Mouse (Mus musculus): ENCODE measurements around the gene Asb13.

DNA sequence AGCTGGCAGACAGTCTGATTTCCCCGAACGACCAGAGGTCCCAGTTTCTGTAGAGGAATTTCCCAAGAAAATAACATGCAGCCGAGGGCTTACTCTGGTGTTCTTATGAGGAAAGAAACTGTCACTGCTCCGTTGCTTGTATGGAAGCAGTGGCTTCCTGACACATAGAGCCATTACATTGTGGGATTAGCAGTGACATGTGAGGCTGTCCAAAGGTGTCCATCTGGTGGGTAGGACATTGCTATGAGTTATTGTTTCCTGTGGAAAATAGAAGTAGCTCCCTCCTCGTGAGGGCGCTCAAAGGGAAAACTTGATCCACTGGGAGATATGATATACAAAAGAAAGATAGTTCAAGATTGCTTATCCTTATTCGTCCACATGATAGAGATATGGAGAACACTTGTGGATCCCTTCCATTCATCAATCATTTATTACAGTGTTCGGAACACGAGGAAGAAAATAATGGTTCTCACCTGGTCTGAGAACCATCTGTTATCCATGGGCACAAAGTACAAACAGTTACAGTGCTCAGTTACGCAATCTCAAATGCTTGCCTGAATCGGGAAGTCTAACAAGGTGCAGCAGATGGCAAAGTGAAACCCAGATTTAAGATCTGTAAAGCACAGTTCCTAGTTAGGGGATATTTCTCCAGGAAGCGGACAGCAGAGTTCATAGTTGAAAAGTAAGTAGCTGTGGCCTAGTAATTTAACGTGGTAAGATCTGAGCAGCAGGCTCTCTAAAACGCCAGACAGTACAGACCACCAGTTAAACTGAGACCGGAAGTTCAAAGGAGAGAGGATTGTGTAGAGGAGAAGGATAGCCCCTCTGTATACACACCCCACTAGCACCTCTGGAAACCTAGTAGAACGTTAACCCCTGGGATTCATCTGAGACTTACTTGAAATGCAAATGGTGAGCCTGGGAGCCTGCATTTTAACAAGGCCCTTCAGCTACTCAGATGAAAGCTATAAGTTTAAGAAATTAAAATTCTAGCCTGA is 25.6 kb downstream of the Asb13 start:
- TF ChIP-seq CTCF (IDR thresholded peaks at IDR 0.05; ENCODE audit: insufficient read depth, low read depth, low read length), result no peak
- no peak for TF ChIP-seq POLR2A (IDR thresholded peaks at IDR 0.05; ENCODE audit: insufficient read depth, low read depth, low read length)
